Mouse (Mus musculus) neural tube, embryonic 15.5 days (tissue): ENCODE data around the gene Batf2. TPM values are rescaled to one million over a fixed set of nuclear protein-coding genes. Genes with fewer than 3 reads are reported as not detected.

Experiments used
- ATAC-seq: fragments of 200-750 bp; cut with Nextera tagmentation; 2 replicates; pipeline ENCODE4 v1.8.0; 2017; ENCODE audit warnings: mild to moderate bottlenecking, moderate TSS enrichment, moderate library complexity; ENCODE audit not compliant: low FRiP score
- H3K27ac ChIP-seq: fragments of 300-500 bp; sonication (generic); replicated peaks from 2 replicates; pipeline ENCODE4 v1.5.1; 2015; ENCODE audit warnings: mild to moderate bottlenecking, inconsistent platforms
- H3K27me3 ChIP-seq: fragments of 300-500 bp; sonication (generic); replicated peaks from 2 replicates; pipeline ENCODE4 v1.6.1; 2015; ENCODE audit warnings: inconsistent platforms
- H3K36me3 ChIP-seq: fragments of 300-500 bp; sonication (generic); 2 replicates; pipeline ENCODE4 v1.6.1; 2015; ENCODE audit warnings: inconsistent platforms
- H3K4me1 ChIP-seq: fragments of 300-500 bp; sonication (generic); 2 replicates; pipeline ENCODE4 v1.6.1; 2015; ENCODE audit warnings: inconsistent platforms
- H3K4me2 ChIP-seq: fragments of 300-500 bp; sonication (generic); 2 replicates; pipeline ENCODE4 v1.6.1; 2015; ENCODE audit warnings: inconsistent platforms, mild to moderate bottlenecking, moderate library complexity
- H3K4me3 ChIP-seq: fragments of 300-500 bp; sonication (generic); replicated peaks from 2 replicates; pipeline ENCODE4 v1.5.1; 2015; ENCODE audit warnings: mild to moderate bottlenecking, inconsistent platforms
- H3K9ac ChIP-seq: fragments of 300-500 bp; sonication (generic); replicated peaks from 2 replicates; pipeline ENCODE4 v1.6.1; 2015; ENCODE audit warnings: mild to moderate bottlenecking, inconsistent platforms
- H3K9me3 ChIP-seq: fragments of 300-500 bp; sonication (generic); replicated peaks from 2 replicates; pipeline ENCODE4 v1.6.1; 2016; ENCODE audit warnings: inconsistent platforms
- WGBS: fragments of 180-500 bp; shearing (Covaris S2); methylation state at CpG from one replicate; pipeline ENCODE4 v1.1.7; 2015; ENCODE audit warnings: mixed read lengths; 5-methylcytosine and 5-hydroxymethylcytosine counted together
- polyA plus RNA-seq: library from polyadenylated mRNA; unstranded; fragments of >200 nt; fragmentation: Nextera tagmentation; extraction: Ambion mirVana; gene quantifications from 2 replicates; pipeline ENCODE4 v1.2.1, GENCODE M21; 2015

Gene Batf2
- polyA plus RNA-seq: 0.42 TPM in 1 of 2 replicates, not detected in the other

- H3K36me3 ChIP-seq: peaks cover 16% of the 10 kb centered on the region
- H3K9me3 ChIP-seq: no peaks in the 10 kb centered on the region
- H3K4me1 ChIP-seq: peaks cover 19% of the 10 kb centered on the region
- peak within 1 kb of the TSS; percentile 92 for H3K9ac ChIP-seq
- peak within 1 kb of the TSS; percentile 87 for H3K4me2 ChIP-seq
- WGBS: under 1% methylated on average over 66 of the region's 68 CpGs
- peak within 1 kb of the TSS; percentile 100 for H3K27ac ChIP-seq
- H3K4me3 ChIP-seq: peak within 1 kb of the TSS; percentile 72
- no peaks in the 10 kb centered on the region for H3K27me3 ChIP-seq
- ATAC-seq: peak; percentile 93
These were observed at the start of gene Batf2 for GRCm38 (mm10) chr19:6140678-6141393. Gene Batf2 (plus strand): TSS chr19:6140983.

DNA sequence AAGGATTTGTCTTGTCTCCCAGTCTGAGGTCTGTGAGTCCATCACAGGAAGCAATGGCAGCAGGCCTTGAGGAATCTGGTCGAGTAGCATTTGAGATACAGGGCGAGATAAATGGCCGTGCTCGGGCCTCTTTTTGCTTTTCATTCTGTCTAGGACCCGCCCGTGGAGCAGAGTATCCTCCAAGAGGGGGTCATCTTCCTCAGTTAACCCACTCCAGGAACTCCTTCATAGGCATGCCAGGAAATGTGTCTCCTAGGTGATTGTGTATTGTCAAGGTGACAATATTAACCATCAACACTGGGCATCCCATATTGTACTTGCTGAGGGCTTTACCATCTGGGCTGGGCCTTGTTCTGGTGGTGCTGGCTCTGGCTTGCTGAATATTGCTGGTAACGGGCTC, 46.7 kb upstream of the Batf2 start, which contains the start of gene AC131692.1:
TSS of gene AC131692.1 (plus strand) at position 301 of the 400 bp plus-strand sequence.
- WGBS: 92% methylated on average over 7 of the region's 7 CpGs
- Histone ChIP-seq H3K4me3 (no peak within 1 kb of the TSS), H3K9me3 (no peaks in the 10 kb centered on the region), H3K4me1 (no peaks in the 10 kb centered on the region), H3K27me3 (no peaks in the 10 kb centered on the region), H3K27ac (no peak within 1 kb of the TSS), H3K9ac (no peak within 1 kb of the TSS), H3K36me3 (0 out of 2 replicates have a peak, but pooled peaks cover 3% of the 10 kb centered on the region), H3K4me2 (no peak within 1 kb of the TSS)
- ATAC-seq: no peak

DNA sequence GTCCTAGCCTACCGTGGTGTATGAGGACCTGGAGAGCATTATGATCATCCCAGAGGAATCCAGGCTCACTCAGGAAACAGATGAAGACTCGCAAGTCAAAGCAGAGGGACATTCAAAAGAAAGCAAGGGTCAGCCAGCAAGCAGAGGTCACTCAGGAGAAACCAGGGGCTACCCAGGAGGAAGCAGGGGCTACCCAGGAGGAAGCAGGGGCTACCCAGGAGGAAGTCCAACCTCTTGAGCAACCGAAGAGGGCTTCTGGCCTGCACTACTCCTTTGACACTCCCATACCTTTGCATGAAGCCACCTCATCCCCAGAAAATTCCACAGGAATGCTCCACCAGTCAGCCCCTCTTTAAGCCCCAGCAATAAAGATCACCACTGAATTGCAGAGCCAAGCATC, 42.9 kb upstream of the Batf2 start:
- H3K4me3 ChIP-seq: no peak overlapping the region
- H3K36me3 ChIP-seq: no peaks in the 10 kb centered on the region
- no peak overlapping the region for H3K9ac ChIP-seq
- H3K27me3 ChIP-seq: no peaks in the 10 kb centered on the region
- H3K9me3 ChIP-seq: no peaks in the 10 kb centered on the region
- WGBS: 84% methylated on average over 3 of the region's 3 CpGs
- no peak for ATAC-seq
- H3K4me1 ChIP-seq: no peaks in the 10 kb centered on the region
- no peak overlapping the region for H3K27ac ChIP-seq
- no peak overlapping the region for H3K4me2 ChIP-seq

DNA sequence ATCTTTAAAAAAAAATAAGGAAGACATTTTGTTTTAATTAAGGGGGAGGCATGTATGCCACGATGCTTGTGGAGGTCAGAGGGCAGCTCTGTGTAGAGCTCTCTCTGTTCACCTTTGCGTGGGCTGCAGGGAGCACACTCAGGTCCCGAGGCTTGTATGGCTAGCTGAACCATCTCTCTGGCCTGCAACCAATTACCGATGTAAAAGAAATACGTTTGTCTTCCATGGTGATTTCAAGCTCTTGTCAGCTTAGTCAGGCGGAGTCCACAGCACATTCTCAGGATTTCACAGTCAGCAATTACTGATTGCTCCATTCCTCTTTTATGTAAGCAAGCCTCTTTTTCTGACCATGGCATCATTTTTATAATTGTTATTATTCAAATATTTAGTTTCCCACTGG, 39.6 kb upstream of the Batf2 start:
- 58% methylated on average over 6 of the region's 6 CpGs for WGBS
- H3K4me3 ChIP-seq: no peak overlapping the region
- H3K4me1 ChIP-seq: no peaks in the 10 kb centered on the region
- H3K4me2 ChIP-seq: no peak overlapping the region
- H3K36me3 ChIP-seq: no peaks in the 10 kb centered on the region
- H3K27me3 ChIP-seq: no peaks in the 10 kb centered on the region
- H3K9ac ChIP-seq: no peak overlapping the region
- ATAC-seq: no peak
- H3K9me3 ChIP-seq: no peaks in the 10 kb centered on the region
- H3K27ac ChIP-seq: no peak overlapping the region

DNA sequence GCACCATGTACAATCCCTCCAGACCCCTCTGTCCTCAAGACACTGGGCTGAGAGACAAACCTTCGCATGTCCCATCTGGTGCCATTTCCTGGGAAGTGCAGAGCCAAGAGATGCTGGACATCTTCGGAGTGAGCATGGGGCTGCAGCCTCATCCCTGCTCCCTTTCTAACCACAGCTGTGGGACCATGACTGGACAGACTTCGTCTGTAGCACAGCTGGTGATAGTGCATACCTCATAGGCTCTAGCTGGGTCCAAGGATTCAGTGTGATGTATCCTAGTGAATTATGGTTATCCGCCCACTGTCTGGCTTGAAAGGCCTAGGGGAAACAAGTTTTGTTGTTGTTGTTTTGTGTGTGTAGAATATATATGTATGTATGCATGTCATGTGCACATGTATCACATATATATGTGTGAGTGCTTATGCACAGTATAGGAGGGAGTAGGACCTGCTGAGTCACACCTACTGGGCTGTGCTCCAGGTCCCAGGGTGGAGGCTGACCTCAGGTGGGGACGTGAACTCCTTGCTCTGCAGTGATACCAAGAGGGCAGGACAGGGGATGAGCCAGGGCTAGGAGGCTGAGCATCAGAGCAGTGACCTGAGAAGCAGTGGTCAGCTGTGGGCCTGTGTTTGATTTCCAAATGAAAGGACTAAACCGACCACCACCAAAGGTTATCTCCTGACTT, 38.5 kb upstream of the Batf2 start:
- H3K9ac ChIP-seq: no peak overlapping the region
- no peak overlapping the region for H3K4me2 ChIP-seq
- no peaks in the 10 kb centered on the region for H3K36me3 ChIP-seq
- H3K4me1 ChIP-seq: no peaks in the 10 kb centered on the region
- WGBS: 86% methylated on average over 6 of the region's 6 CpGs
- H3K4me3 ChIP-seq: no peak overlapping the region
- ATAC-seq: no peak
- no peaks in the 10 kb centered on the region for H3K27me3 ChIP-seq
- no peak overlapping the region for H3K27ac ChIP-seq
- no peaks in the 10 kb centered on the region for H3K9me3 ChIP-seq

DNA sequence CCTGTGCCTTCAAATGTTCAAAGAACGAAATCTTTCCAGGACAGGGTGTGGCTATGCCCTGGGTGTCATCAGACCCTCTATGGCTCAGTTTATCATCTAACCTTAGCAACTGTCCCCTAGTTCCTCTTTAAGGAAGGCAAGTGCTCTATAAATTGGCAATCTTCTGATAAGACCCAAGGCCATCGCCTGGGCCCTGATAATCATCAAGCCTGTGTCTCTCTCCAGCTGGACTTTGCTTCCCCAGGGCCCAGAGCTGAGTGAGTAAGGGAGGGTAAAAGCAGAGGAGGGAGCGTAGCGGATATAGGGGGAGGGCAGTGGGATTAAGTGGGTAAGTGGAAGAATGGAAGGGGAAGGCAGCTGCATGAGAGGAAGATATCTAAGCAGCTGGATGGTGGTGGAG, 36.3 kb upstream of the Batf2 start:
- 89% methylated on average over 4 of the region's 4 CpGs for WGBS
- no peak for ATAC-seq
- Histone ChIP-seq H3K4me2 (no peak overlapping the region), H3K9me3 (no peaks in the 10 kb centered on the region), H3K9ac (no peak overlapping the region), H3K4me3 (no peak overlapping the region), H3K27me3 (no peaks in the 10 kb centered on the region), H3K27ac (no peak overlapping the region), H3K4me1 (no peaks in the 10 kb centered on the region), H3K36me3 (no peaks in the 10 kb centered on the region)

GRCm38 (mm10) chr19:6105586-6105985, 35.2 kb upstream of the Batf2 start, which contains the start of gene Naaladl1:
Gene Naaladl1 (plus strand): TSS chr19:6105782.
- no peaks in the 10 kb centered on the region for H3K9me3 ChIP-seq
- no peak within 1 kb of the TSS for H3K4me2 ChIP-seq
- no peaks in the 10 kb centered on the region for H3K27me3 ChIP-seq
- H3K9ac ChIP-seq: no peak within 1 kb of the TSS
- WGBS: 88% methylated on average over 7 of the region's 7 CpGs
- no peak for ATAC-seq
- no peaks in the 10 kb centered on the region for H3K36me3 ChIP-seq
- no peak within 1 kb of the TSS for H3K4me3 ChIP-seq
- no peak within 1 kb of the TSS for H3K27ac ChIP-seq
- H3K4me1 ChIP-seq: no peaks in the 10 kb centered on the region

DNA sequence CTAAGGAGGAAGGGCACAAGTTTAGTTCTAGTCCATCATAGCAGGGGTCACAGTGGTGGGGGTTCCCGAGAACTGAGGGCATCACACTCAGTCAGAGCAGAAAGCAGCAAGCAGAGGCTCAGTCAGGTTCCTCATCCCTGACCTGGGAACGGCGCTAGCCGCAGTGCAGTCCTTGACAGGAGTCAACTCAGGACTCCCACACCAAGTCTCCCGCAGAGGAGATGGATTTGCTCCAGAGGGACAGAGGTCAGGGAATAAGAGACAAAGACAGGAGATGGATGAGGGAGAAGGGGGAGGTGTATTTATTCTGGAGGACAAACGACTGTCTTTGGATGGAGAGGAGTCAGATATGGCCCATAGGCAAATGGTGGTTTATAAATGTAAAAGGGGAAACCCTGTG, 27.7 kb upstream of the Batf2 start:
- ATAC-seq: no peak
- H3K4me2 ChIP-seq: no peak overlapping the region
- H3K36me3 ChIP-seq: peaks cover 31% of the 10 kb centered on the region
- no peaks in the 10 kb centered on the region for H3K9me3 ChIP-seq
- 71% methylated on average over 6 of the region's 6 CpGs for WGBS
- no peak overlapping the region for H3K4me3 ChIP-seq
- H3K27me3 ChIP-seq: no peaks in the 10 kb centered on the region
- H3K4me1 ChIP-seq: peaks cover 16% of the 10 kb centered on the region
- no peak overlapping the region for H3K9ac ChIP-seq
- no peak overlapping the region for H3K27ac ChIP-seq

DNA sequence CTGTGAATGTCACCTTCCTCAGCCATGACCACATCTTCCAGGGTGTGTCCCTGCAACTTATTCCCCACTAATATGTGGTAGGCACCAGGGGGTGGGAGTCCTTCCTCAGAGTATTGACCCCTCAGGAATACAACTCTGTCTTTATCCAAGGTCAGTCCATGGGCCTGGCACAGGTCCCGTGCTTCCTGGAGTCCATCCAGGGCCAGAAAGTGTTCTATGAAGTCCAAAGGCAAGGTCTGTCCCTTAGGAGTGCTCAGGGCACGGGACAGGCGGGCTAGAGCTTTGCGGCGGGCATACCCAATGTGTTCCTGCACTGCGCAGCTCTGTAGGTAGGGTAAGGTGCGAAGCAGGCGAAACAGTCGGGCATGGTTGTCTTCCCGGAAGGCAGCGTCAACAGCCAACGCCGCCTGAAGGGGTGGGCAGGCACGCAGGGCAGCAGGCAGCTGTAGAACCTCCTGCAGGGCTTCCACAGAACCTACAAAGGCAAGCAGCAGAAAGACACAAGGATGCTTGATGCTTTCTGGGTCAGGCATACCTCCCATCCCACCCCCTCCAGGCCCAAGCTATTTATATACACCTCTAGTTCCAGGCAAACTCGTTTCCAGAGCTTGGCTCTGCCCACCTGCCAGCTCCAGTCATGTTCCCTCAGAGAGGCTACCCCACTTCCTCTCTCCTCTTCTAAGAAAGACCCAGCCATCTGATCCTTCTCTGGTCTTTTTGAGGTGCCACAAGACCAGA, 24.5 kb upstream of the Batf2 start:
- H3K36me3 ChIP-seq: peaks cover 36% of the 10 kb centered on the region
- 90% methylated on average over 15 of the region's 15 CpGs for WGBS
- H3K27ac ChIP-seq: no peak overlapping the region
- H3K27me3 ChIP-seq: no peaks in the 10 kb centered on the region
- no peak for ATAC-seq
- 0 out of 2 replicates have a peak overlapping the region, but pooled peaks have one; percentile 36 for H3K9ac ChIP-seq
- peak overlapping the region; percentile 92 for H3K4me2 ChIP-seq
- peaks cover 30% of the 10 kb centered on the region for H3K4me1 ChIP-seq
- peak overlapping the region; percentile 71; the same call in 1 of the 2 replicates for H3K4me3 ChIP-seq
- H3K9me3 ChIP-seq: no peaks in the 10 kb centered on the region

DNA sequence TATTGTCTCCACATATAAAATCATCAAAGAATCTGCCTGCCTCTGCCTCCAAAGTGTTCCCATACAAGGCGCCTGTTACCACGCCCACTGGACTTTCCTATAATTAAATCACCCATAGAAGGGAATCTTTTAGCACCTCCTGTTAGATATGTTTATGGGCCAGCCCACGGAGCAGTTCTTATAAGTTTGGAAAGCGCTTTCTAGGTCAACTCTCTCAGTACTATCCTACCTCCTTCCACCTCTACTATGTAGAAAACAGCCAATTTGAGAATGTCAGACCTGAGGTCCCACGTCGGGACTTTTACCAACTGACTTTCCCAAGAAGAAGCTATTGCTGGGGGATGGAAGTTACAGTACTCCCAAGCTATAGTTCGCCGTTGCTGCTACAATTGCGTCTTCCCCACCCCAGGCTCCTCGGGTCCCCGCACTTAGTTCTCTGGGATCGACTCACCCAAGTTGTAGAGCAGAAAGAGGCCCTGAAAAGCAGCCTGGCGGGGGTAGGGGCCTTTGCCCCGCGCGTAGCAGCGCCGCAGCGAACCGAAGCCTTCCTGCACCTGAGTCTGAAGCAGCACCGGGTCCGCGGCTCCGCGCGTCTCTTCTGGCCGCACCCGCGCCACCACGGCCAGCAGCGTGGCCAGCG, 23.3 kb upstream of the Batf2 start:
- peak overlapping the region; percentile 78 for H3K9ac ChIP-seq
- peaks cover 30% of the 10 kb centered on the region for H3K4me1 ChIP-seq
- H3K27ac ChIP-seq: peak overlapping the region; percentile 95
- peak overlapping the region; percentile 71 for H3K4me3 ChIP-seq
- WGBS: 5% methylated on average over 32 of the region's 32 CpGs
- H3K4me2 ChIP-seq: peak overlapping the region; percentile 92
- no peak for ATAC-seq
- peaks cover 35% of the 10 kb centered on the region for H3K36me3 ChIP-seq
- no peaks in the 10 kb centered on the region for H3K9me3 ChIP-seq
- H3K27me3 ChIP-seq: no peaks in the 10 kb centered on the region

DNA sequence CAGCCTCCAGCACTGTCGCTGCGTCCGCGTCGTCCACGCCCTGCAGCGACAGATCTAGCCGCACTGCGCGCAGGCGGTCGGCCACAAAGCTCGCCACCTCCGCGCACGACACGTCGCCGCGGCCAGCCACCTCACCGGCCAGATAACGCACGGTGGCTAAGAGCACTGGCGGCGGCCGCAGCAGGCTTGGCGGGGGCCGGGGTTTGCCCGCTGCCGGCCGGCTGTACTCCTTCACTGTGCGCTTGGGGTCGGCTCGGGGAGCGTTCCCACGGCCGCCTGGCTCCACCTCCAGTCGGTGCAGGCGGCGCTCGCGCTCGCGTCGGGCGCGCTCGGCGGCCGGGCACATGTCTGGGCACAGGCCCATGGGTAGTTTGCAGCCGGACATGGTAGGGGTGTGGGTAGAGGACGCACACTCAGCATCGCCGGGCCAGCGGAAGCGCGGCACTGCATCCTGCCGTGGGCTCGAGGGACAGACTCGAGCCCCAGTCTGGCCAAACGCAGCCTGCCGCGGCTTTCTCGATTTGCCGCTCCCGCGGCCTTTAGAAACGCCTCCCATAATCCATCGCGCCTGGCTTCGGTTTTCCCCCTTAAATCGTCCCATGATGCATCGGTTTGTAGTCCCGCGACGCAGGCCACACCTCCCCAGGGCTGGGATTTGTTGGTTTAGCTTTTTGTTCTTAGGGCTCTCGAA, 22.7 kb upstream of the Batf2 start, which contains the start of gene Sac3d1:
TSS of gene Sac3d1 (minus strand) at position 665 of the 691 bp plus-strand sequence.
- Histone ChIP-seq H3K4me1 (peaks cover 30% of the 10 kb centered on the region), H3K4me2 (peak within 1 kb of the TSS; percentile 92), H3K9ac (peak within 1 kb of the TSS; percentile 78), H3K36me3 (peaks cover 29% of the 10 kb centered on the region), H3K27me3 (no peaks in the 10 kb centered on the region), H3K9me3 (no peaks in the 10 kb centered on the region), H3K4me3 (peak within 1 kb of the TSS; percentile 71), H3K27ac (peak within 1 kb of the TSS; percentile 95)
- peak; percentile 92 for ATAC-seq
- under 1% methylated on average over 77 of the region's 77 CpGs for WGBS
